Mouse (Mus musculus): ENCODE results near the gene Dnpep. TPM values are rescaled to one million over a fixed set of nuclear protein-coding genes. Genes with fewer than 3 reads are reported as not detected.
A peak's percentile ranks its signal among the peaks of the same experiment; 100 is the strongest.

The Dnpep gene
- total RNA-seq, 4 experiments from 2014 or later, result 38.7 to 46.5 (median 44.1) TPM

DNA sequence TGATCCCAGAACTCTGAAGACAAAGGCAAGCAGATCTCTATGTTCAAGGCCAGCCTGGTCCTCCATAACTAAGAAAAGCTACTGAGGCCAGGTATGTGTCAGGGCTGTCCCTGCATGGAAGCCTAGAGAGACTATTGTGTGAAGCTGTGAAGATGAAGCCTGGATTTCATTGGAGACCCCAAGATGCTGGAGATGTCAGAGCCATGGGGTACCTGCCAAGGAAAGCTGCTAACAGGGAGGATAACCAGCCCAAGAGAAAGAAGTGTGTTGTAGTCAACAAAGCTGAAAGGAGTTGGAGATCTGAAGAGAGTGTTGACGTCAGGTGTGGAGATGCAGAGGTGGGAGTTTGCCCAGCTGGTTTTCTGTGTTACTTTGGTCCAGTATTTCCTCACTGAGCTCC lies 13.5 kb upstream of the Dnpep start:
- DNase-seq (ENCODE audit: low spot score in 2 of 2), result no peak

DNA sequence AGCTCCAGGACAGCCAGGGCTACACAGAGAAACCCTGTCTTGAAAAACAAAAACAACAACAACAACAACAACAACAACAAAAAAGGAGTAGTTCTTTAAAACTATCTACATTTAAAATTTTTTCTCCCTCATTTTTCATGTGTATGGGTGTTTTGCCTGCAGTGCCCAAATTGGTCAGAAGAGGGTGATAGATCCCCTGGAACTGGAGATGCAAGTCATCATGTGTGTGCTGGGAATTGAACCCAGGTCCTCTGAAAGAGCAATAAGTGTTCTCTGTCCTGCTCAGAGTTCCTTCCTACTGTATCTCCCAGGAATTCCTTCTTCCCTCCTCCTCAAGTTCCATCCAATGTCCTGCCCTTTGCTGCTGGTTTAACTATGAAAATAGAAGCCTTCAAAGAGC lies 9.7 kb upstream of the Dnpep start:
- no peak for DNase-seq (ENCODE audit: low spot score in 2 of 2)

DNA sequence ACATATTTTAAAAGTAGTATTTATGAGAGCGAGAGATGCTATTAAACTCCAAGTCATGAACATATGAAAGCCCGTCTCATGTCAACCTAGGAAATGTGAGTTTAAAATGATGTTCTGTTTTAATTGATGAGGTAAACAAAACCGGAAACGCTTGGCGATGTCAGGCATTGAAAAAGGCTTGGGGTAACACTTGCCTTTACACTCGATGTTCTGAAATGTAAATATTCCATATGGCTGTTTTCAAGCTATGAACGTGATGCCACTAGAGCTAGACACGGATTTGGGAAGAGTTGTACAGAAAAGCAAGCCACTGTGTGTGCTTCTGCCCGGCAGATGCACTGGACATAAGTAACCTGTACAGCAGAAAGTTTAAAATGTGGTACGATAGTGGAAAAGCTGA lies 1.4 kb upstream of the Dnpep start:
- no peak for DNase-seq (ENCODE audit: low spot score in 2 of 2)

DNA sequence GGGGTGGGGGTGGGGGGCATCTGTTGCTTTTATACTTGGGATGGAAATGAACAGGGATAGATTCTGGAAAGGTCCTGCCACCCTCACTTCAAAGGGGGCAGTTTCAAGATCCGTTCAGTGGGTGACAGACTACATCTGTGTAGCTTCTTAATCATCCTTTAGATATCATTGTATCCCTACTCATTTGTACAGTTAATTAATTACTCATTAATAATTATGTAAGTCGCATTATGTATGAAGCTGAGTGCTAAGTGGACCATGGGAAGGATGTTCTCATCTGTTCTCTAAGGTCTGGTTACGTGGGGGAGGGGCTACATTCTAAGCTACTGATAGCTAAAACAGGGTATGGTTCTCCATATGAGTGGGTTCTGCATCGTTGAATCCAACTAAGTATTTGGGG lies 946 bp upstream of the Dnpep start:
- DNase-seq (ENCODE audit: low spot score in 2 of 2), result no peak

DNA sequence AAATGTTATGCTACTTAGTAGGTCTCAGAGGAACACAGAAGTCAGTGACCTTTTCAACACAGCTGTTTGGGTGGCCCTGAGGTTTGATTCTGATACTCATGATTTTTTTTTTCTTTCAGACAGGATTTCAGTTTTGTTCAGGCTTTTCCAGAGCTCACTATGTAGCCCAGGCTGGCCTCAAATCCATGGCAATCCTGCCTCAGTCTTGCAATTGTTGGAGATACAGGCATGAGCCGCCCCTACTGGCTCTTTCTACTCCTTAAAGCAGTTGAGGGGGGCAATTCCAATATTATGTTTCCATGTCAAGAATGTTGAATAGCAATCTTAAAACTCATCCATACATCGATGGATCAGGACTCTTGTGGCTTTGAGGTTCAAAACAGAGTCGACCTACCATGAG lies 511 bp upstream of the Dnpep start:
- DNase-seq (ENCODE audit: low spot score in 2 of 2), result no peak

DNA sequence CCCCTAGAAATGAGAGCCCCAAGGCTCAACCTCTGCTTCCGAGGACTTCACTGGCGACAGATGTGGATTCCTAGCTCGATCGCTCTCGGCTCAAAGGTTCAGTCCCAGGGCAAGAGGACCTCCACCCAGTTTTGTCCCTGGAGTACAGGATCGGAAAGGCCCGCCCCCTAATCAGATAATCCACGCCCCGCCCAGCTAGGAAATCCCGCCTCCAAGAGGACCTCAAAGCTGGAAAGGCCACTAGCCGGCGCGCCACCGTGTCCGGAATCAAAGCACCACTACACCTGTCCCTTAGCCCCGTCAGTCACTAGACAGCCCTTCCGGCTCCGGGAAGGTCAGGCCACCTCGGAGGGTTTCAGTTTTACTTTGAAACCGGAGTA lies 939 bp downstream of the Dnpep start:
- DNase-seq (ENCODE audit: low spot score in 2 of 2), result peak; percentile 81 to 86

DNA sequence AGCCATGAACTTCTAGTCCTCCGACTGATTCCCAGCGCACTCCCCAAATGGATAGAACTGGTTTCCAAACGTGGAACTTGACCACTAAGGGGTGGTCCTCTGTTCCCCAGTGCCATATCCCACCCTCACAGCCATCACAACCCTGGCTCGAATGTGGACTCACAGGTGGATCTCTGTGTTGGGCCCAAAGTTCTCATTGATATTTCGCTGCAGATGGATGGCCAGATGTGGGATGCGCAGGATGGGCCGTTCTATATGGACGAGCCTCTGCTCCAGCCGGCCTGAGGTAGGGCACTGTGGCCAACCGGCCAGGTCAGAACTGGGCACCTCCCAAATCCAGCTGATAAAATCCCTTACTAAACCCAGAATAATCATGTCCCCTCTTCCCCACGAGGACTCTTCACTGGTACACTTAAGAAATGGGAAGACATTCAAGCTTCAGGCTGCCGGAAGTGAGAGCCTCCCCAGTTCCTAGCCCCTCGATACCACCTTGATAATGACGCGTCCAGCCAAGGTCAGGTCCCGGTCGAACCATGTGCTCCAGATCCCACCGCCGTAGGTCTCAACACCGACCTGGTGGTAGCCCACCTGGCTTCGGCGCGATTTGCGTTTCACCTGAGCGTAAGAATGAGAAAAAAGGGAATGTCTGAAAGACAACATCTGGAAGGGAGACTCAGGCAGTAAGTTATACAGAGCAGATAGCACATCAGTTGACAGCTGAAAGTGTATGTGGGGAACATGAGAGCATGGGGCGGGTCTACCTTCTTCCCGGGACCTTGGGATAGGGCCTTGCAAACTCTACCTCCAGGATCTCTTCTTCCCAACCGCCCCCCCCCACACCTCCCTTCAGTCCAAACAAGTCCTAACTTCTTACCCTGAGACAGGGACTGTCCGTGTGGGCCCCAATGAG lies 2.1 kb downstream of the Dnpep start:
- DNase-seq (ENCODE audit: low spot score in 2 of 2), result no peak

DNA sequence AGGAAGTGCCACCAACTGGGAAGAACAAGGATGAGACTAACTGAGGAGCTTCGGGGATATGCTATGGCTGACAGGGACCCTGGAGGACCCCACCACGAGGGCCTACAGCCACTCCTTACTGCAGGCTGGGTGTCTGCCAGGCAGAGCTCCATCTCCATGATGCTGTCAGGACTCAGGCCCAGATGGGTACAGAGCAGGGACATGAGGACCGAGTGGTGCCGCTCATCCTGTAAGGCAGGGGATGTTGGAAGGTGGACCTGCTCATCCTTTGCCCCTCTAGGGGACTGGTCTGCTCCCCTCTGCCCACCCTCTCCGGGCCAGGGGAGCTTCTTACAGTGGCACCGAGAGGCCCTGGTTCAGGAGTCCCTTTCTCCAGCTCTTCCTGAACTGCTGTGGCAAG lies 2.8 kb downstream of the Dnpep start:
- no peak for DNase-seq (ENCODE audit: low spot score in 2 of 2)

DNA sequence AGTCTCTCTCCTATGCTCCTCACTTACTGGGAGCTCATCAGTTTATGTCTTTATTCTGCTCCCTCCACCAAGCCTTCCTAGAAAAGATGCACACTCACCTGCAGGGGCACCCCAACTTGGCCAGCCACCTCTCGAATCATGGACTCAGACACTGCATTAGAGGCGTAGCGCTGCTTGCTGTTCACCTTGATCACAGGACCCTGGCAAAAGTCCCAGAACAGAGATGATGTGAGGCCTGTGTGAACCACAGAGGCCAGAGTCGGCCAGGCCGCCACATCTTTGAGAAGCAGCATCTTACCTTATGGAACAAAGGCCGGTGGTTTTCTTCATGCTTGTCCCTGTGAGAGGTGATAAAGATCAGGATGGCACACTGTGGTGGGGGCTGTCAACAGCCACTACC lies 6.1 kb downstream of the Dnpep start:
- no peak for DNase-seq (ENCODE audit: low spot score in 2 of 2)

DNA sequence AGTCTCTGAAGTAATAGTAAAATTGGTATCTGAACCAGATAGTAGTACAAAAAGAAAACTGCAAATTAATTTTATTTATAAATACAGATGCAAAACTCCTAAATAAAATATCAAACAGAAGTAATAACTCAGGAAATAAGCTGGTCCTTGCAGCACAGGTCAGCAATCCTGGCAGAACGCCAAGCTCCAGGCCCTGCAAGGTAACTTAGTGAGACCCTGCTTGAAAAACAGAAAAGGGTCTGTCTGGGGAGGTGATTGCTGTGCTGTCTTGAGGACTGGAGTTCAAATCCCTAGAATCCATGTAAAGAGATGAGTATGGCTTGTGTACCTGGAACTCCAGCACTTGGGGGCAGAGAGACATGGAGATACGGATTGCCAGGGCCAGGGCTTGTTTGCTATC lies 13.1 kb downstream of the Dnpep start:
- no peak for DNase-seq (ENCODE audit: low spot score in 2 of 2)

DNA sequence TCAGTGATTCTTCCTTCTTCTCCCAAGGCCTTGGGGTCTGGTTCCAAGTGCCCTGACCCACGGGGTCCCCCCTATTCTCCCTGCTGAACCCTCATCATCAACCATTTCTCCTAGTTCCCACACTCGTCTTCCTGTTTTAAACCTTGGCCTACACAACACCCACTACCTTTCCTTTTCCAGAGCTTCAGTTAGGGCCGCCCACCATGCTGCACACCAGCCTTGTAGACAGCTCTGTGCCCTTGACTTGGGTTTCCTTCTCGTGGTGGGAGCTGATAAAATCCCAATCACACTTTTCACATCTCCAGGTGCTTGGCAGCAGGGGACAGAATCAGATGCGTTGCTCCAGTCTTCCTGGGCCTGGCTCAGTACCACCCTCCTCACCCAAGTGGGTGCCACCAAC lies 23.5 kb downstream of the Dnpep start:
- DNase-seq (ENCODE audit: low spot score in 2 of 2), result no peak

DNA sequence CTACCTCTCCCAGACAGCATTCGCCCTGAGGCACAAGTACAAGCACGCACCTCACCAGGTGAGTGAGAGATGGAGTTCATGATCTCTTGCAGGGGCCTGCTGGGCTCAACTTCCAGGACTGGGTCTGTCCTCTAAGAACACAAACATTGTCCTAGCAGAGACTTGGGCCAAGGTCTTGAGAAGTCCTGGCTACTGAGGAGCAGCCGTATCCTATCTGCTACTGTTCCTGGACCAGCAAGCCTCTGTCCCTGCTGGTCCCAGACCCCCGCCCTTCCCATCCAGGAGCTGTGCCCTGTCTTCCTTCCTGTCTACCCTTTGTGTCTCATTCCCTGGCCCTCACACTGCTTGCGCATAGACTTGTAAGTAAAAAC lies 24.5 kb downstream of the Dnpep start:
- no peak for DNase-seq (ENCODE audit: low spot score in 2 of 2)

DNA sequence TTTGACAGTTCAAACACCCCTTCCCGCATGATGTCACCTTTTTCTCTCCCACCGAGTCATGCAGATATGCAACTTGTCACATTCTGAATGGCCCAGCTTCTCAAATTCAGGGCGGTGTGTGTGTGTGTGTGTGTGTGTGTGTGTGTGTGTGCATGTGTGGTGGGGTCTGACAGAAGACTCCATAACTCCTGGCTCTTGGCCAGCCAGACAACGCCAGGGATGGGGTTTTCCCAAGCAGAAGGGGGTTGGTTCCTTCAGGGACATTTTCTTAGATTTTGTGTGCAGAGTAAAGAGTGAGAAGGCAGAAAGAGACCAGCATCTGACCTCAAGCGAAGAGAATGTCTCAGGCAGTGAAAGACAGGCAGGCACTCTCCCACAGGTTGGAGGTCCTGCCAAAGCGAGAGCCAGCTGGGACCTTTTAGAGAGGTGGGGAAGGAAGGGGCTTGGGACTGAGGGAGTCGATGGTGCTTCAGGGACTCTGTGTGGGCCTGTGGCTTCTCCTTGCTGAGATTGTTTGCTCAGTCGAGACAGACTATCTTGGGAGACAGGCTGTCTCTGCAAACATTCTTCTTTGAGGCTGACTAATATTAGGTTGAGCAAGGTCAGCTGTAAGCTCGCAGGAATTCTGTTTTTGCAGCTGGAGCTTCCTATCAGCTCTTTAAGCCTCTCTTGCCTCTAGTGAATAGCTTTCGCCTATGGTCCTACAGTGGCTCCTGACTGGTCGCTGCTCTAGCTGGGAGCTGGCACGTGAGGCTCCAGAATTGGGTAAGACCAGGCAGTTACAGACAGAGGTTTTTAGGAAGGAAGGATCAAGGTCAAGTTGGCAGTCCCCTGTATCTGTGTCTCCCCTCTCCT lies 25.1 kb downstream of the Dnpep start:
- no peak for DNase-seq (ENCODE audit: low spot score in 2 of 2)

DNA sequence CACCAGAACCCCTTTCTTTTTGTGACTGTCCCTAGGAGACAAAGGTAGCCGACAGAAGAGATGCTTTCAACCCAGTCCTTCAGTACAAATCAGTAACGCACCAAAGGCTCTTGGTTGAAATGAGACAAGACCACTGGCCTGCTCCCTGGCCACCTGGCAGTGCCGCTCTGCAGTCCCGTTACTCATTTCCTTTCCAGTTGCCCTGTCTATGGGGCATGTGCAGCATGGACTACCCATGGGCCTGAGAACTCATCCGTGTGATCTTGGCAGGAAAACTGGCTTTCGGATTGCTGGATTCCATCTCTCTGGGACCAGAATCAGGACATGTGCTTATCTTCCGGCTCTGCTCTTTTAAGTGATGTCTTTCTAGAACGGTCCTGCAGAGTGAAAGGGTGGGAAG lies 26.5 kb downstream of the Dnpep start:
- no peak for DNase-seq (ENCODE audit: low spot score in 2 of 2)

DNA sequence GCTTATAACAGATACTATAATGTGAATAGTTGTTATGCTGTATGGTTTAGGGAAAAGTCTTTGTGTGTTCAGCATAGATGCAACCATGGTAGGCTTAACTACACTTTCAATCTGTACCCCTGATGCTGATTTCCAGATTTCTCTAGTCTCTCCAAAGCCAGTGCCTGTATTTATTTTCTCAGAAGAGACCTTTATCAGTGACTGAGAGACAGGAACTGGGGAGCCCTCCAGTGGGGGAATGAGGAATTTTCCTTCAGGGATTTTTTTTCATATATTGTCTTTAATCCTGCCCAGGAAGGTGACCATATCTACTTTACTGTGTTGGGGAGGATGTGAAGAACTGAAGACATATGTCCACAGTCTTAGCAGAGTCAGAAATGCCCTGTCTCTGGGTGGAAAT lies 27.2 kb downstream of the Dnpep start:
- no peak for DNase-seq (ENCODE audit: low spot score in 2 of 2)

DNA sequence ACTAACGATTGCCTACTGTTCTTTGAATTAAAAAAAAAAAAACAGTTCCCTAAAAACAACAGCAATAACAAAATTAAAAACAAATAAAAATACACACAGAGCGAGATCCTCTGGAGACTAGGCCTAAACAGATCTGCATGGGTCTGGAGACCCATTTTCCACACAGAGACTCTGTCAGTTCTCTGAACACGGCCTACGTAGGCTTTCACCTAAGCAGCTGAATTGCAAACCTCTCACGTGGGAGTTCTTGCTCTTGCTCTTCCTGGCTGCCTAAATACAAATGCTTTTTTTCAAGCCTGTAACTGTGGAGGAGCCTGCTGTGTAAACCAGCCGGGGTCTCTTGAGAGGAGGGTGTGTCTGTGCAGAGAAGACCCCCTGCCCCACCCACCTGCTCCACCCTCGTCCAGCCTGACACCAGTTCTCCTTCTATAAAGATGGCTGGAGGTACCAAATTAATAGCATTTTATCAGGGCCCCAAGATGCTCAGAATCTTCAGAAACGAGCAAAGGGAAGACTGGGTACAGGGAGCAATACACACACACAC lies 27.8 kb downstream of the Dnpep start:
- no peak for DNase-seq (ENCODE audit: low spot score in 2 of 2)

DNA sequence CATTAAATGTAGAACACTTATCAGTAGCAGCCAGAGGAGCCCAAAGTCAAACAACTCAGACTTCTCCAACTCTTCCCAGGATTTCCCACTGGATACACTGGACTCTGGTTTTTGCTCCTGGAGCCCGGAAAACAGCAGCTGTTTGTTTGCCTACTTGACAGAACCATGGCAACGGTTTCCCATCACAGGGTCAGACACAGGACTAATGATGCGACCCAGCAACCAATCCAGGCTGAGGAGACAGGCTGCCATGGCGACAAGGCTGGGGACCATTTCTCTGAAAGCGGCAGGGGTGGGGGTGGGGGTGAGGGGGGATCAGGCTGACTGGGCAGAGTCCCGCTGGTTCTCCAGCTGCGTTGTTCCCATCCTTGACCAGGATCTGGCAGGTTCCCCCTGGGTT lies 28.4 kb downstream of the Dnpep start:
- no peak for DNase-seq (ENCODE audit: low spot score in 2 of 2)

DNA sequence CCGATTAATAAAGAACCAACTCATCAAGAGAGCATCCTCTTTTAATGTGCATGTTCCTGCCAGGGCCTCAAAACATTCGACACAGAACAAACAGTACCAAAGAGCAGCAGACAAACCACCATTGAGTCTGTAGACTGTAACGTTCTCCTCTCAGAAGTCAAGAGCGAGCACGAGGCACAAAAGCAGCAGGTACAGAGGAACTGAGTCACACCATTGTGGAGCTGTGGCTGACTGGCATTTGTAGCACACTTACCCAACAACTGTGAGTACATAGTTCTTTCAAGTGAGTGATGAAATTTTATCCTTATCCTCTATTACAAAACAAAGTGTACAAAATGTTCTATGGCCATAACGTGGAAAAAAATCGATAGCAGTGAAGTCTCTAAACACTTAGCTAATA lies 32.9 kb downstream of the Dnpep start:
- no peak for DNase-seq (ENCODE audit: low spot score in 2 of 2)

DNA sequence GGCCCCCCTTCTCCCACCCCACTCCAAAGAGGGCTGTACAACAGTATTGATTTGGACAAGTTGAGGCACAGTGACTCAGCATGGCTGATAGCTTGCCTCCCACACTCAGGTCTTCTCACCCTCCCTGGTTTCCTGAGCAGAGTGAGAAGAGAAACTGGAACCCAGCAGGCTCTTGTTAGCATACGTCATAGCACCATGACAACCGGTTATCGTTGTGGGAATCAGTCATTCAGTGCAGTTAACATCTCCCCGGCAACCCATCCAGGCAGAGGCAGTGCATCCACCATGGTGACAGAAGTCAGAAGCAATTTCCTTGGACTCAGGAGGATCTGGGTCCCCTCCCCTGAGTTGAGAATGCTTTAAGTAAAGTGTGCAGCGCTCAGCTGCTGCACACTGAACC lies 34.8 kb downstream of the Dnpep start:
- DNase-seq (ENCODE audit: low spot score in 2 of 2), result no peak

DNA sequence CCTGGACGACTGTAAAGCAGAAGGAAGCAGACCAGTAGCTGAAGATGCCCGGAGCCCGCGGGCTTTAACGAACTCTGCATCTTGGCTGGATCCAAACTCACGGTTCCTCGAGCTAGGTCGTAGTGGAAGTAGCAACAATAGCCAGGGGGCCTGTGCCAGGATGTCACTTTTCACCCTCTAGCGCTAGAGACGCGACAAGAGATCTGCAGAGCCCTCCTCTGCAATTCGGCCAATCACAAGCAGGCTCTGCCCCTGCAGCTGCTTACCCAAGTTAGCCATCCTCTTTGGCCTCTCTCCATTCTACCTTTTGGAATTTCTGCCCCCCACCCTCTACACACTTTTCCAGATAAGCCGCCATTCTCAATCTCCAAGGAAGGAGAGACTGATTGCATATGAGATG lies 39.6 kb downstream of the Dnpep start, which contains the start of gene Resp18:
Gene Resp18 (minus strand): TSS at position 188 of the 400 bp plus-strand sequence.
- DNase-seq (ENCODE audit: low spot score in 2 of 2), result no peak

DNA sequence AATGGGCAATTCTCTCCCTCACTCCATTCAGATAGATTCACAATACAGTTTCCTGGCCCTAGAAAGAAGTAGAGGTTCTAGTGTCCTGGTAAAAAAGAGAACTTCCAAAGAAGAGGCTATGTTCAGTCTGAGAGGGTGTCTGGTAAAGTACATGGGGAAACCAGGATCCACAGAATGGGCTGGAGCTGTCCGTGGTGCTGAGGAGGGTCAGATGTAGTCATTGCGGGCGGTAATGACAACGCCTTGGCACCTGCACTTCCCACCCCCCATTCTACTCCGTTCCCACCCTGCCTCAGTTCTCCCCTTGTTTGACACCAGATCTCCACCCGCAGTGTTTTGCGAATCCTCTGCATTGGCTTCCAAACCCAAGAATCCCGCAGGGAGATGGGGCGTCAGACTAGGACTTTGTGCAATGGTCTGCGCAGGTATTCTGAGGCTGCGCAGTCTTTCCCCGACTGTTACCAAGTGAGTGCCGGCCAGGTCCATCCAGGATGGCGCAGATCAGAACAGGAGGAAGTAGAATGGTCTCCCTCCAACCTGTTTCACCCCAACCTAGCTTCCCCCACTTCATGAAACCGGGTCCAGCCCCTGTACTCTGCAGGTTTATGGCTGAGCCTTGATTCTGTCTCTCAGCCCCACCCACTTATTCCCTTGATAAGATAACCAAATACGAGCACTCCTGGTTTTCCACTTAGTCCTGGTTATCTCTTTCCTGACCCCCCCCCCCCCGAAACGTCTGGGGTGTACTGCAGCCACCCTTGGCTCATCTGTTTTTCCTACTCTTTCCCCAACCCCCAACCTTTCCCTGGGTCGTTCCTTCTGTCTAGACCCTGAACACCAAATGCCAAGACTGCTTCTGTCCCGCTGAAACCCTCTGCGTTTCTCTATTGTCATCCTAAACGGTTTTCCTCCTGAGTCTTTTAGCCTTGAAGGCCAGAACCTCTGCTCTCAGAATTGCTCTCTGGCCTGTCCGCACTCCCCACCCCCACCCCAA lies 40.3 kb downstream of the Dnpep start:
- DNase-seq (ENCODE audit: low spot score in 2 of 2), result no peak

Measured in gastrocnemius, adult 8-10 months (tissue).